In genomic region chr7:92826248-92826647, GRCm38 (mm10) we compare ENCODE assay signal across 28 mouse cellular contexts. TPM values are rescaled to one million over a fixed set of nuclear protein-coding genes. Genes with fewer than 3 reads are reported as not detected.
DNase-seq lines count a peak whose midpoint lies in the region; ATAC-seq and TF ChIP-seq lines count a peak whose summit lies in the region.
"Had no signal": no experiment of that assay in that cellular context is flagged by ENCODE, and none has a peak within 500 bp of the region (broad histone marks: within the 10 kb centered on the region; RNA-seq: fewer than 3 reads in every experiment).

No protein-coding gene starts in this region.

- TF ChIP-seq POLR2A in embryonic fibroblast, embryonic 13.5 days (IDR thresholded peaks at IDR 0.05; ENCODE audit: low read depth, low read length) = no peak

- no peak overlapping the region for H3K4me3 ChIP-seq in embryonic facial prominence, embryonic 14.5 days (ENCODE audit: low read depth, low read length)
- H3K4me3 ChIP-seq in embryonic facial prominence, embryonic 10.5 days = no peak overlapping the region
- H3K4me3 ChIP-seq in embryonic fibroblast, embryonic 13.5 days (ENCODE audit: insufficient read depth, low read length) = no peak overlapping the region
- H3K4me3 ChIP-seq in midbrain, embryonic 16.5 days (ENCODE audit: low read depth, low read length) = no peak overlapping the region
- H3K4me3 ChIP-seq: embryonic facial prominence, embryonic 13.5 days; forebrain, embryonic 12.5 days; forebrain, embryonic 15.5 days; gastrocnemius, adult 2 months; heart, embryonic 12.5 days; heart, embryonic 15.5 days had no signal

- H3K9ac ChIP-seq in embryonic facial prominence, embryonic 14.5 days (ENCODE audit: low read depth, low read length) = no peak overlapping the region
- no peak overlapping the region for H3K9ac ChIP-seq in midbrain, embryonic 16.5 days (ENCODE audit: low read depth, low read length)
- H3K9ac ChIP-seq: embryonic facial prominence, embryonic 13.5 days; forebrain, embryonic 12.5 days; forebrain, embryonic 15.5 days; heart, embryonic 12.5 days; heart, embryonic 15.5 days; hindbrain, embryonic 14.5 days had no signal

- peaks cover 14% of the 10 kb centered on the region for H3K4me1 ChIP-seq in embryonic facial prominence, embryonic 14.5 days (ENCODE audit: control insufficient read depth, insufficient read depth, low read length)
- peaks cover 16% of the 10 kb centered on the region for H3K4me1 ChIP-seq in embryonic facial prominence, embryonic 10.5 days
- H3K4me1 ChIP-seq in embryonic fibroblast, embryonic 13.5 days (ENCODE audit: control insufficient read depth, insufficient read depth, low read length) = peaks cover 10% of the 10 kb centered on the region
- H3K4me1 ChIP-seq in midbrain, embryonic 16.5 days (ENCODE audit: control insufficient read depth, insufficient read depth, low read length) = no peaks in the 10 kb centered on the region; the same call in 1 of the 2 replicates
- H3K4me1 ChIP-seq: forebrain, embryonic 12.5 days; heart, embryonic 12.5 days had no signal

- peak; percentile 15 for DNase-seq in embryonic facial prominence, embryonic 14.5 days (ENCODE audit: low spot score)
- DNase-seq in embryonic facial prominence, embryonic 10.5 days (ENCODE audit: low spot score) = no peak
- peak; percentile 84 for DNase-seq in Muller cell, postnatal 12 days (ENCODE audit: inconsistent ontology term)
- DNase-seq in urinary bladder, postnatal 36 days (ENCODE audit: low spot score in 2 of 2) = no peak
- DNase-seq: adrenal gland, adult 2 months; adrenal gland, postnatal 14 days; cerebellum, adult 11 months; cerebellum, adult 2 months; cerebellum, adult 9-11 months; cerebellum, postnatal 25 days; gastrocnemius, adult 2 months; gastrocnemius, postnatal 14 days; heart, adult 18-20 months; heart, postnatal 14 days; heart, postnatal 4 days; kidney, adult 2 months had no signal

- ATAC-seq in embryonic facial prominence, embryonic 14.5 days (ENCODE audit: low read depth) = no peak
- no peak for ATAC-seq in midbrain, embryonic 16.5 days
- ATAC-seq: CD4-positive, CD25-positive, alpha-beta regulatory T cell, adult 4 months; forebrain, embryonic 15.5 days; hindbrain, postnatal 0 days; inflammation-experienced regulatory T-cells, adult 6 months; intestine, postnatal 0 days had no signal

- no peaks in the 10 kb centered on the region for H3K27me3 ChIP-seq in embryonic facial prominence, embryonic 14.5 days (replicated peaks; ENCODE audit: control insufficient read depth, insufficient read depth, low read length)
- no peaks in the 10 kb centered on the region for H3K27me3 ChIP-seq in embryonic facial prominence, embryonic 10.5 days (replicated peaks; ENCODE audit: low read depth, poor library complexity, severe bottlenecking)
- H3K27me3 ChIP-seq in midbrain, embryonic 16.5 days (ENCODE audit: control insufficient read depth, insufficient read depth, low read depth, low read length) = no peaks in the 10 kb centered on the region
- H3K27me3 ChIP-seq: embryonic facial prominence, embryonic 13.5 days; forebrain, embryonic 12.5 days; forebrain, embryonic 15.5 days; heart, embryonic 12.5 days; heart, embryonic 15.5 days had no signal

- 0 out of 2 replicates have a peak, but pooled peaks cover 4% of the 10 kb centered on the region for H3K36me3 ChIP-seq in embryonic facial prominence, embryonic 14.5 days (ENCODE audit: control insufficient read depth, insufficient read depth, low read length)
- no peaks in the 10 kb centered on the region for H3K36me3 ChIP-seq in embryonic facial prominence, embryonic 10.5 days (replicated peaks)
- H3K36me3 ChIP-seq in midbrain, embryonic 16.5 days (ENCODE audit: control insufficient read depth, insufficient read depth, low read length) = peaks cover 4% of the 10 kb centered on the region; the same call in 1 of the 2 replicates
- H3K36me3 ChIP-seq: forebrain, embryonic 12.5 days; forebrain, embryonic 15.5 days; heart, embryonic 12.5 days; heart, embryonic 15.5 days had no signal

- H3K4me2 ChIP-seq in embryonic facial prominence, embryonic 14.5 days (ENCODE audit: low read depth, low read length) = no peak overlapping the region
- no peak overlapping the region for H3K4me2 ChIP-seq in midbrain, embryonic 16.5 days (ENCODE audit: low read length)
- H3K4me2 ChIP-seq: embryonic facial prominence, embryonic 13.5 days; forebrain, embryonic 12.5 days; forebrain, embryonic 15.5 days; heart, embryonic 12.5 days; heart, embryonic 15.5 days; hindbrain, embryonic 14.5 days had no signal

- no peak for TF ChIP-seq CTCF in embryonic fibroblast, embryonic 13.5 days (IDR thresholded peaks at IDR 0.05; ENCODE audit: borderline replicate concordance, insufficient read depth, low read length)

- 73% methylated on average over 3 of the region's 3 CpGs for WGBS in embryonic facial prominence, embryonic 14.5 days
- WGBS in embryonic facial prominence, embryonic 10.5 days = 93% methylated on average over 3 of the region's 3 CpGs
- WGBS in midbrain, embryonic 16.5 days = 95% methylated on average over 3 of the region's 3 CpGs

- H3K9me3 ChIP-seq in embryonic facial prominence, embryonic 14.5 days (ENCODE audit: control insufficient read depth, low read length) = no peaks in the 10 kb centered on the region
- no peaks in the 10 kb centered on the region for H3K9me3 ChIP-seq in embryonic facial prominence, embryonic 10.5 days
- no peaks in the 10 kb centered on the region for H3K9me3 ChIP-seq in midbrain, embryonic 16.5 days (replicated peaks; ENCODE audit: control insufficient read depth, low read length, poor library complexity, severe bottlenecking)
- H3K9me3 ChIP-seq: embryonic facial prominence, embryonic 13.5 days; forebrain, embryonic 12.5 days; forebrain, embryonic 15.5 days; heart, embryonic 12.5 days; heart, embryonic 15.5 days had no signal

- H3K27ac ChIP-seq in embryonic facial prominence, embryonic 14.5 days (replicated peaks; ENCODE audit: low read depth, low read length) = no peak overlapping the region
- no peak overlapping the region for H3K27ac ChIP-seq in embryonic facial prominence, embryonic 10.5 days (replicated peaks)
- H3K27ac ChIP-seq in embryonic fibroblast, embryonic 13.5 days (ENCODE audit: insufficient read depth, low read length) = peak overlapping the region; percentile 83
- no peak overlapping the region for H3K27ac ChIP-seq in midbrain, embryonic 16.5 days (ENCODE audit: low read length)
- H3K27ac ChIP-seq: embryonic facial prominence, embryonic 13.5 days; forebrain, embryonic 12.5 days; forebrain, embryonic 15.5 days; gastrocnemius, adult 2 months; heart, embryonic 15.5 days; hindbrain, embryonic 14.5 days; hindbrain, postnatal 0 days had no signal

RNA-seq across cellular contexts. Expression of gene Ddias, which starts 47.8 kb away (rescaled TPM):
- 10.5 and 10.9 TPM in 2 replicates for polyA plus RNA-seq in embryonic facial prominence, embryonic 14.5 days (2014; fragmentation: Nextera tagmentation; extraction: Ambion mirVana)
- 23.5 and 24.7 TPM in 2 replicates for polyA plus RNA-seq in embryonic facial prominence, embryonic 10.5 days (2016; fragmentation: Nextera tagmentation; extraction: Ambion mirVana)
- 26.8 and 31.0 TPM in 2 replicates for polyA plus RNA-seq in embryonic fibroblast, embryonic 13.5 days (2011; ENCODE audit: insufficient read length, low read depth, missing spikeins)
- polyA plus RNA-seq in midbrain, embryonic 16.5 days (2015; fragmentation: Nextera tagmentation; extraction: Ambion mirVana) = 3.1 and 4.7 TPM in 2 replicates
- polyA plus RNA-seq: adrenal gland, adult 2 months had no signal

RNA-seq across cellular contexts. Expression of gene Prcp, which starts 48.0 kb away (rescaled TPM):
- polyA plus RNA-seq in embryonic facial prominence, embryonic 14.5 days (2014; fragmentation: Nextera tagmentation; extraction: Ambion mirVana) = 30.6 and 32.2 TPM in 2 replicates
- 19.5 and 20.3 TPM in 2 replicates for polyA plus RNA-seq in embryonic facial prominence, embryonic 10.5 days (2016; fragmentation: Nextera tagmentation; extraction: Ambion mirVana)
- polyA plus RNA-seq in embryonic fibroblast, embryonic 13.5 days (2011; ENCODE audit: insufficient read length, low read depth, missing spikeins) = 73.0 and 77.9 TPM in 2 replicates
- polyA plus RNA-seq in midbrain, embryonic 16.5 days (2015; fragmentation: Nextera tagmentation; extraction: Ambion mirVana) = 18.9 and 22.0 TPM in 2 replicates

Comparison
In these comparisons a context has a peak if more than half of its experiments do, and no peak if none do; other contexts are left out.
1. DNase-seq: peak in embryonic facial prominence, embryonic 14.5 days (single experiment) and Muller cell, postnatal 12 days (single experiment); none in embryonic facial prominence, embryonic 10.5 days (single experiment) and urinary bladder, postnatal 36 days (0 of 2).